Mouse (Mus musculus) erythroblast, embryonic 14.5 days (primary cell): ENCODE measurements around the gene Tmie.

Experiments
- GATA1 ChIP-seq: IDR thresholded peaks from 2 replicates; pipeline ENCODE4 v1.6.1; 2012; ENCODE audit warnings: low read length, inconsistent platforms, mixed read lengths
- TAL1 ChIP-seq: IDR thresholded peaks from 3 replicates; pipeline ENCODE4 v1.6.1; 2012; ENCODE audit warnings: low read length, inconsistent platforms, mixed read lengths

DNA sequence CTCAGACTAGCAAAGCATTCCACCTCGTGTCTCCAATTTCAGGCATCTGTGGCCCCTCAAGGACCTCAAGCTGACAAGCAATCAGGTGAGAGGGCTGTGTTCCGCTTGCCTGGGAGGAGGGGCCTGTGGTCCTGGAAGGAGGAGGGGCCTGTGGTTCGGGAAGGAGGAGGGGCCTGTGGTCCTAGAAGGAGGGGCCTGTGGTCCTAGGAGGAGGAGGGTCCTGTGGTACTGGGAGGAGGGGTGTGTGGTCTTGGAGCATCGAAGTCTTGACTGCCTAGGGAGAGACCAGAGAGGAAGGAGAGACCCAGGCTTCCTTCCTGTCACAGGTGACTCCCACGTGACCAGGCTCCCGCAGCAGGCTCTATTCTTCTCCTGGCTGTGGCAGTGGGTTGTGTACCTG is 16.7 kb upstream of the Tmie start:
- TF ChIP-seq GATA1 (no peak), TAL1 (no peak)
